Mouse (Mus musculus): ENCODE measurements at regions not wholly inside any gene's neighbourhood (a gene's known extent, or its start where the extent isn't known, plus 50 kb on each side); places are given as distances from the start of the nearest gene placed in this dataset.

DNA sequence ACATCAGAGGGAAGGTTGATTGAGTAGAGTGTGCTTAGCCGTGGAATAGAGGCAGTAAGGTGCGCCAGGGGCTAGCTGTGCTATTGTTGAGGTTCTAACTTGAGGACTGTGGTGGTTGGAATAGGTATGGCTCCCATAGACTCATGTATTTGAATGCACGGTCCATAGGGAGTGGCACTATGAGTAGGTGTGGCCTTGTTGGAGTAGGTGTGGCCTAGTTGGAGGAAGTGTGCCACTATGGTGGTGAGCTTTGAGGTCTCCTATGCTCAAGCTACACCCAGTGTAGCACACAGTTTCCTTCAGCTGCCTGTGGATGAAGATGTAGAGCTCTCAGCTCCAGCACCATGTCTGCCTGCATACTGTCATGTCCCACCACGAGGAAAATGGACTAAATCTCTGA lies 60.5 kb upstream of the Slc25a36 start:
- Histone ChIP-seq H3K27ac (ENCODE audit: control insufficient read depth, insufficient read depth, low read depth, low read length, poor library complexity) (no peak overlapping the region), H3K4me1 (ENCODE audit: control insufficient read depth, insufficient read depth, low read length) (no peaks in the 10 kb centered on the region), H3K4me3 (replicated peaks; ENCODE audit: control insufficient read depth, low read depth, low read length) (no peak overlapping the region)
- TF ChIP-seq POLR2A (IDR thresholded peaks at IDR 0.05; ENCODE audit: borderline replicate concordance, control insufficient read depth, low read depth, low read length) (no peak), CTCF (IDR thresholded peaks at IDR 0.05; ENCODE audit: control insufficient read depth, insufficient read depth, low read length) (no peak)
- 88% methylated on average over 4 of the region's 4 CpGs for WGBS

DNA sequence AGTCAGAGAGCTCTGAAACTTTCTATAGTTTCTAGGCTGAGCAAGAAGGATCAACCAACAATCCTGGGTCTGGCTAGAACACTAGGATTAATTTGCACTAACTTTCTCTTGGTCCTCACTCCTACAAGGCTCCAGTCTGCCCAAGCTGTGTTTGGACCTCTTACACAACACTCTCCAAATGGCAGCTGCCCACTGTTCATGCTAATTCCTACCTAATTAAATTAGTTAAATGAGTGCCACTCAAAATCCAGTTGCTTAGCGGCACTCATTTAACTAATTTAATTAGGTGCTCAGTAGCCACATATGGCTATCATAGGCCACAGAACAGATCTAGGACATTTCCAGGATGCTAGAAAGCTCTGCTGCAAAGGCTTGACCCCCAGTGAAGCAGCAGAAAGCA lies 59.9 kb upstream of the Slc25a36 start:
- 88% methylated on average over 1 of the region's 1 CpGs for WGBS
- TF ChIP-seq CTCF (IDR thresholded peaks at IDR 0.05; ENCODE audit: control insufficient read depth, insufficient read depth, low read length): no peak
- TF ChIP-seq POLR2A (IDR thresholded peaks at IDR 0.05; ENCODE audit: borderline replicate concordance, control insufficient read depth, low read depth, low read length): no peak

DNA sequence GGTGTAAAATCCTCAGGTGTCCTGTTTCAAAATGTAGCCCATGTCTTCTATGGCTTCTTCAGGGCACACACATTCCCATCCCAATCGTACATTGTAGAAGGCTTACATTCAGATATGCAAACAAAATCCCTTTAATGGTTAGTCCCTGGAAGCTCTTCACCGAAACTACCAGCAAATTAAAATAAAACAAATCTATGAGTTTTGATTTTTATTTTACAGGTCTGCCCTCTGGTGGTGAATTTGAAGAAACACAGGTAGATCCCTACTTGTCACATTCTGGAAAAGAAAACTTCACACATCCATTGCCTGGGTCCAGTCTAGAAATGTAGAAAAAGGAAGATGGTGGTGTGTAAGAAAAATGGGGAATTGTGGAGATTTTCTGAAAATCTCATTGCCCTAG lies 51.5 kb upstream of the Slc25a36 start:
- no peak for TF ChIP-seq CTCF (IDR thresholded peaks at IDR 0.05; ENCODE audit: control insufficient read depth, insufficient read depth, low read length)
- no peak for TF ChIP-seq POLR2A (IDR thresholded peaks at IDR 0.05; ENCODE audit: borderline replicate concordance, control insufficient read depth, low read depth, low read length)
- 26% methylated on average over 2 of the region's 2 CpGs for WGBS
- H3K27ac ChIP-seq (ENCODE audit: control insufficient read depth, insufficient read depth, low read depth, low read length, poor library complexity): no peak overlapping the region
- H3K4me3 ChIP-seq (replicated peaks; ENCODE audit: control insufficient read depth, low read depth, low read length): no peak overlapping the region
- no peaks in the 10 kb centered on the region for H3K4me1 ChIP-seq (ENCODE audit: control insufficient read depth, insufficient read depth, low read length)

More for the DNA sequence above, 59.9 kb upstream of the Slc25a36 start:
- Histone ChIP-seq H3K4me3 (replicated peaks; ENCODE audit: control insufficient read depth, low read depth, low read length) (no peak overlapping the region), H3K27ac (ENCODE audit: control insufficient read depth, insufficient read depth, low read depth, low read length, poor library complexity) (no peak overlapping the region), H3K4me1 (ENCODE audit: control insufficient read depth, insufficient read depth, low read length) (no peaks in the 10 kb centered on the region)

All from bone marrow, adult 2 months (tissue).